Mouse (Mus musculus) c-Kit-positive CD71-positive TER-119-positive erythroid progenitor cells, embryonic 14.5 days (primary cell): ENCODE data around the gene Uso1.
A peak's percentile ranks its signal among the peaks of the same experiment; 100 is the strongest.

ENCODE experiments used
- DNase-seq: peaks from one replicate; pipeline ENCODE4 v3.0.0-alpha.2; 2013; ENCODE audit warnings: low spot score

Gene Uso1

DNA sequence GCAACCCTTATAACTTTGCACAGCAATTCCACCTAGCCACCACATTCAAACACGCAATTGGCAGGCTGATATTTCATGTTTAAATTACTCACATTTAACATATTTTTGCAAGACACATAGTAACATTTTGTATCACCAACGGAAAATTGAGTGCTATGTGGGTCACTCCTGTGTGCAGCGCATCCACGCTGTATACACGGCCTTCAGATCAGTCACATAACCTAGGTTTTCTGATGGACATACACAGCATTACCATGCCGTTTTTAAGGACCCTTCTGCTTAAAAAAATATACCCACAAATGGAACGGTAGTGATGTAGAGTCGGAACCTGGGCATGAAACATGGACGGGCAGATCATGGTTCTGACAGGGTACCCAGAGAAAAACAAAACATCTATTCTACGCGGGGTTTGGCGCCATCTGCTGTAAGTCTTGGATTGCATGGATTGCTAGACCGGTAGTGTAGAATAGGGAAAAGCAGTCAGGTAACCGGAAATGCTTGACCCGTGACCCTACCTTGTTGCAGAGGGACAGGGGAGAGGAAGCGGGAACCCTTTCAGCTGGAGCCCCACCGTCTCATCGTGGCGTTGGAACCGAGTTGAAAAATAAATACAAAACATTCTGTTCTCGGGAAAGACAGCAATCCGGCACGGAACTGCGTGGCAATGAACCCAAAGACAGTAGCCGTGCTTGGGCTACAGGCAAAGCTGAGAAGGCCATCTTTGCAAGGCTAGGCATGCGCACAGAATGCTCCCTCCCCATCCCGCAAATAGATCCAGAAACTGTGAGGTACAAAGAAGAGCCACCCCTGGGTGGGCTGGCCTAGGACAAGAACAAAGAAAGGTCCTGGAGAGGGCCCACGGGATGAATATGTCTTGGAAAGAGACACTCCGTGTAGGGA lies 101.8 kb downstream of the Uso1 start:
- peak; percentile 15 for DNase-seq

DNA sequence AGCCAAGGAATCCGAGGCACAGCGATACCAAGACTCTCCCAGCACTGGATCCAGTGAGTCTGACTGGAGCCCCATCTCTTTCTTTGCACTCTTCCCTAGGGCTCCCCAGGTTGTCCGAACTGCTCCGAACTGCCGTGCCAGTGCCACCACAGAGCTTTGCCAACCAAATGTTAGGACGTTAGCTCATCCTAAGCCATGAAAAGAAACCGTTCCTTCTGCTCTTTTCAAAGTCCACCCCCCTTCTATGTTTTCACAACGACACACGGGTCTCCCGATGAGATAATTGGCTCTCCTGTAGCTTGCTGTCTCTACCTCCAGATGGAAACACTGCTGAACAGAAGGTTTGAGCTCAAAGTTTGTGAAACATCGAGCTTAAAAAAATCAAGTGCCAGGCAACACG lies 103.0 kb downstream of the Uso1 start:
- no peak for DNase-seq

DNA sequence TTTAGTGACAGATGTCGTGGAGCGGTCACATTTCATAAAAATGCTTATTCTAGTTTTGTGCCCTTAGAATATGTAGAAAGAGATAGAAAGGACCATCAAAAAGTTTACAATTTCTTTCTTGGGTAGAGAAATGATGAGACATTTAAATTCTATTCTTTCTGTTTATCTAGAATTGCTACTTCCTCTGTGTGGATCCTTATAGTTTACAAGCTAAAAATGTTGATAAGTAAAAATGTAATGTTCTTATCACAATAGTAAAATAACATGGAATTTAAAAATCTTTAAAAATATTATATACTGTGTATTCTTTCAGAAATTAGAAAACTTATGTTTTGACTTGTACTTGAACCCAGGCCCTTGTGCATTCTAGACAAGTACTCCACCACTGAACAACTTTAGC lies 107.2 kb downstream of the Uso1 start:
- DNase-seq: no peak

DNA sequence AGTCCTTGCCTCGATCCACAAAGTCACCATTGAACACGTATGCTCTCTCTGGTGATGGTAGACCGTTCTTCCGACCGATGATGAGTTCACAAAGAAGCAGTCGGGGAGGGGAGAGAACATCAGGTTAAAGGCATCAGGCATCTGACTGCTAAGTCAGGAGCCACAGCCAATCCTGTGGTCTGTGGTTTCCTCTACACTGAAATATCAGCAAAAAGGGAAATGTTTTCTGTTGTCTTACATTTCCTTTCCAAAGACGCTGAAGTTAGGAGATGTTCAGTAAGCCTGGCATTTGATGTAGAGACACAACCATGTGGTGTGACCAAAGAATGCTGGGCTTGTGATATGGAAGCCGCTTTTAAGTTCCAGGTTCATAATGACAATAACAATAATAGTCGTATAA lies 107.7 kb downstream of the Uso1 start:
- no peak for DNase-seq

DNA sequence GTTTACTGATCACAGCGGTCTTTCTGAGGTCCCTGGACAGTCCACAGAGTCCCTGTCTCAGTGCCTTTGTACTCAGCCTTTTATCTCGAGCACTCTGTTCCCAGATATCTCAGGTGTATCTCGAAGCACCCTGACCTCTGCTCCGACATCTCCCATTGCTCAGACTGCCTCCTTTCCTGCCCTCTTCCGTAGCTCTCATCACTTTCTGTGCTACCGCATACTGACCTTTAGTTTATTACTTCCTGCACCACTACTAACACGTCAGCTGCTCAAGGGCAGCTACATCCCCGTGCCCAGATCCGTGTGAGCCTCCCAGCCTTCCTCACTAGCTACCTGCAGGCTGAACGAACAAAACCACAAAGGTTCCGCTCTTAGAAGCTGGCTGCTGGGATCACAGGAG lies 110.9 kb downstream of the Uso1 start:
- DNase-seq: no peak

DNA sequence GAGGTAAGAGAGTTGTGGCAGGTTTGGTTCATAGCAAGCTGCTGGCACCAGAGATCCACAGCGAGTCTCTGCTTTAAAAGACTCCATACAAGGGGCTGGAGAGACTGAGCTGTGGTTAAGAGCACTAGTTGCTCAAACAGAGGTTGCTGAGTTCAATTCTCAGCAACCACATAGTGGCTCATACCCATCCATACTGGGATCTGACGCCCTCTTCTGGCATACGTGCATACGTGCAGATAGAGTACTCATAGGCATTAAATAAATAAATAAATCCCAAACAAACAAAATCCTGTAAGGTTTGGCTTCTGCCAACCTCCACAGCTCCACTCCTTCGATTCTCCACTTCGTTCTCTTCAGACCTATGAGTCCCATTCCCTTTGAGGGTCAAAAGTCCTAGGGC lies 114.3 kb downstream of the Uso1 start:
- DNase-seq: no peak
